Mouse (Mus musculus) forebrain, embryonic 12.5 days (tissue): ENCODE measurements at regions not wholly inside any gene's neighbourhood (a gene's known extent, or its start where the extent isn't known, plus 50 kb on each side); places are given as distances from the start of the nearest gene placed in this dataset.

ENCODE experiments used
- ATAC-seq: fragments of 200-750 bp; cut with Nextera tagmentation; 2 replicates; pipeline ENCODE4 v1.8.0; 2017; ENCODE audit warnings: moderate TSS enrichment; ENCODE audit not compliant: low FRiP score
- H3K27ac ChIP-seq: fragments of 300-500 bp; sonication (generic); 2 replicates; pipeline ENCODE4 v1.5.1; 2016; ENCODE audit warnings: mild to moderate bottlenecking
- H3K27me3 ChIP-seq: fragments of 300-500 bp; sonication (generic); 2 replicates; pipeline ENCODE4 v1.6.1; 2016; ENCODE audit warnings: mild to moderate bottlenecking
- H3K36me3 ChIP-seq: fragments of 300-500 bp; sonication (generic); replicated peaks from 2 replicates; pipeline ENCODE4 v1.6.1; 2016; ENCODE audit warnings: mild to moderate bottlenecking
- H3K4me1 ChIP-seq: fragments of 300-500 bp; sonication (generic); 2 replicates; pipeline ENCODE4 v1.6.1; 2016
- H3K4me2 ChIP-seq: fragments of 300-500 bp; sonication (generic); 2 replicates; pipeline ENCODE4 v1.6.1; 2016; ENCODE audit warnings: mild to moderate bottlenecking, moderate library complexity
- H3K4me3 ChIP-seq: fragments of 300-500 bp; sonication (generic); replicated peaks from 2 replicates; pipeline ENCODE4 v1.5.1; 2016; ENCODE audit warnings: mild to moderate bottlenecking
- H3K9ac ChIP-seq: fragments of 300-500 bp; sonication (generic); 2 replicates; pipeline ENCODE4 v1.6.1; 2016; ENCODE audit warnings: mild to moderate bottlenecking
- H3K9me3 ChIP-seq: fragments of 300-500 bp; sonication (generic); 2 replicates; pipeline ENCODE4 v1.6.1; 2016
- WGBS: fragments of 180-500 bp; shearing (Covaris S2); methylation state at CpG from one replicate; pipeline ENCODE4 v1.1.7; 2016; 5-methylcytosine and 5-hydroxymethylcytosine counted together

GRCm38 (mm10) chr4:26171177-26171576 lies 175.5 kb downstream of the Manea start:
- 41% methylated on average over 1 of the region's 1 CpGs for WGBS
- H3K27ac ChIP-seq: no peak overlapping the region
- no peaks in the 10 kb centered on the region for H3K9me3 ChIP-seq

GRCm38 (mm10) chr4:26156198-26156597 lies 190.5 kb downstream of the Manea start:
- ATAC-seq: no peak
- no peak overlapping the region for H3K4me2 ChIP-seq
- H3K9ac ChIP-seq: no peak overlapping the region
- no peak overlapping the region for H3K27ac ChIP-seq
- no peaks in the 10 kb centered on the region for H3K27me3 ChIP-seq
- H3K36me3 ChIP-seq: no peaks in the 10 kb centered on the region
- H3K9me3 ChIP-seq: no peaks in the 10 kb centered on the region
- H3K4me3 ChIP-seq: no peak overlapping the region
- H3K4me1 ChIP-seq: no peaks in the 10 kb centered on the region

More at GRCm38 (mm10) chr4:26171177-26171576, 175.5 kb downstream of the Manea start:
- Histone ChIP-seq H3K36me3 (no peaks in the 10 kb centered on the region), H3K9ac (no peak overlapping the region), H3K4me2 (no peak overlapping the region), H3K27me3 (no peaks in the 10 kb centered on the region), H3K4me3 (no peak overlapping the region), H3K4me1 (no peaks in the 10 kb centered on the region)
- ATAC-seq: peak; percentile 20; the same call in 1 of the 2 replicates
